Mouse (Mus musculus): ENCODE data around the gene Cct5. TPM values are rescaled to one million over a fixed set of nuclear protein-coding genes. Genes with fewer than 3 reads are reported as not detected.

Cct5 gene
- total and polyA plus RNA-seq, 3 experiments = 858 to 1,445 (median 883) TPM

GRCm38 (mm10) chr15:31586519-31586918 lies 15.1 kb downstream of the Cct5 start:
- no peaks in the 10 kb centered on the region for H3K27me3 ChIP-seq (replicated peaks)
- dilution Hi-C loops (cut with MboI; ENCODE audit: extremely low pct_ligation_motif_present, extremely low pct_unique_long_range_greater_than_20kb, low sequenced_read_pairs) = no loop called here
- H3K9me3 ChIP-seq (replicated peaks; ENCODE audit: low read length) = no peaks in the 10 kb centered on the region
- peaks cover 25 to 29% of the 10 kb centered on the region in 2 experiments for H3K36me3 ChIP-seq (replicated peaks in 1 of 2; ENCODE audit: control insufficient read depth in 1 of 2, insufficient read depth in 1 of 2, low read length in 1 of 2)
- in situ Hi-C loops (cut with MboI; ENCODE audit: low pct_ligation_motif_present, low pct_unique_long_range_greater_than_20kb, low sequenced_read_pairs) = loop anchor here (5.0 to 10.0 kb wide), 3 partner anchors 52 to 274 kb away; partner anchors contain the start of gene March6
- H3K27ac ChIP-seq (ENCODE audit: insufficient read depth, low read depth) = no peak overlapping the region
- H3K4me3 ChIP-seq (replicated peaks in 1 of 3; ENCODE audit: low read depth in 2 of 3, low read length in 2 of 3, poor library complexity in 1 of 3) = no peak overlapping the region
- peaks cover 10 to 25% of the 10 kb centered on the region in 2 experiments; a peak in 3 of 4 replicates for H3K4me1 ChIP-seq (ENCODE audit: control insufficient read depth in 1 of 2, insufficient read depth in 2 of 2)
- TF ChIP-seq CHD1 (IDR thresholded peaks at IDR 0.05; ENCODE audit: low read depth, low read length) (no peak), CTCF (conservative IDR thresholded peaks at IDR 0.05 in 1 of 2, IDR thresholded peaks at IDR 0.05 in 1 of 2; ENCODE audit: low read depth in 2 of 2, low read length in 2 of 2) (peak; percentile 97 to 99), MYC (IDR thresholded peaks at IDR 0.05; ENCODE audit: low read depth, low read length) (peak; percentile 53; the same call in 1 of the 2 replicates), NRF1 (IDR thresholded peaks at IDR 0.05; ENCODE audit: low read depth, low read length) (no peak), SMC3 (IDR thresholded peaks at IDR 0.05; ENCODE audit: low read depth, low read length) (peak; percentile 99), RAD21 (IDR thresholded peaks at IDR 0.05; ENCODE audit: low read depth, low read length) (peak; percentile 99), TCF12 (IDR thresholded peaks at IDR 0.05; ENCODE audit: low read depth, low read length) (no peak), HCFC1 (IDR thresholded peaks at IDR 0.05; ENCODE audit: low read depth, low read length) (no peak), ZC3H11A (IDR thresholded peaks at IDR 0.05; ENCODE audit: low read depth, low read length) (peak; percentile 84)
- DNase-seq (ENCODE audit: extremely low read depth) = peak; percentile 94
- no peaks in the 10 kb centered on the region for H3K79me2 ChIP-seq (replicated peaks; ENCODE audit: control insufficient read depth, extremely low read depth, insufficient read depth, poor library complexity, severe bottlenecking)
- no peak overlapping the region for H3K4me2 ChIP-seq (ENCODE audit: insufficient read depth, low read depth, poor library complexity, severe bottlenecking)
- H3K9ac ChIP-seq (ENCODE audit: insufficient read depth, low read depth) = no peak overlapping the region

- dilution Hi-C loops (cut with MboI; ENCODE audit: extremely low pct_ligation_motif_present, extremely low pct_unique_long_range_greater_than_20kb, low sequenced_read_pairs) = no loop called here
- TF ChIP-seq BHLHE40 (IDR thresholded peaks at IDR 0.05; ENCODE audit: low read depth, low read length) (no peak), MAFK (IDR thresholded peaks at IDR 0.05; ENCODE audit: insufficient replicate concordance, low read length) (no peak), ETS1 (conservative IDR thresholded peaks at IDR 0.05; ENCODE audit: low read depth, low read length) (no peak), GABPA (IDR thresholded peaks at IDR 0.05; ENCODE audit: insufficient replicate concordance, low read depth, low read length) (no peak), RAD21 (IDR thresholded peaks at IDR 0.05; ENCODE audit: low read depth, low read length) (no peak), CHD1 (IDR thresholded peaks at IDR 0.05; ENCODE audit: low read depth, low read length) (no peak), PAX5 (IDR thresholded peaks at IDR 0.05; ENCODE audit: low read length) (no peak), SMC3 (IDR thresholded peaks at IDR 0.05; ENCODE audit: low read depth, low read length) (no peak), ELF1 (IDR thresholded peaks at IDR 0.05; ENCODE audit: low read depth, low read length) (no peak), HCFC1 (IDR thresholded peaks at IDR 0.05; ENCODE audit: low read depth, low read length) (no peak), NRF1 (IDR thresholded peaks at IDR 0.05; ENCODE audit: low read depth, low read length) (no peak), EP300 (IDR thresholded peaks at IDR 0.05; ENCODE audit: low read length) (no peak), KAT2A (IDR thresholded peaks at IDR 0.05; ENCODE audit: insufficient replicate concordance, low read length) (no peak), CTCF (conservative IDR thresholded peaks at IDR 0.05 in 1 of 2, IDR thresholded peaks at IDR 0.05 in 1 of 2; ENCODE audit: low read depth in 2 of 2, low read length in 2 of 2) (no peak), MEF2A (IDR thresholded peaks at IDR 0.05; ENCODE audit: borderline replicate concordance, low read depth, low read length) (no peak), TBP (conservative IDR thresholded peaks at IDR 0.05; ENCODE audit: low read depth, low read length) (no peak), MAZ (IDR thresholded peaks at IDR 0.05; ENCODE audit: low read depth, low read length) (no peak), ZMIZ1 (IDR thresholded peaks at IDR 0.05; ENCODE audit: low read depth, low read length) (no peak)
- in situ Hi-C loops (cut with MboI; ENCODE audit: low pct_ligation_motif_present, low pct_unique_long_range_greater_than_20kb, low sequenced_read_pairs) = loop anchor here (5.0 to 10.0 kb wide), 3 partner anchors 51 to 274 kb away; partner anchors contain the start of gene March6
- no peaks in the 10 kb centered on the region for H3K9me3 ChIP-seq (replicated peaks; ENCODE audit: low read length)
- H3K4me1 ChIP-seq (ENCODE audit: control insufficient read depth in 1 of 2, insufficient read depth in 2 of 2) = peaks cover 10 to 25% of the 10 kb centered on the region in 2 experiments; a peak in 3 of 4 replicates
- H3K9ac ChIP-seq (ENCODE audit: insufficient read depth, low read depth) = no peak overlapping the region
- no peaks in the 10 kb centered on the region for H3K79me2 ChIP-seq (replicated peaks; ENCODE audit: control insufficient read depth, extremely low read depth, insufficient read depth, poor library complexity, severe bottlenecking)
- H3K4me3 ChIP-seq (replicated peaks in 1 of 3; ENCODE audit: low read depth in 2 of 3, low read length in 2 of 3, poor library complexity in 1 of 3) = no peak overlapping the region
- H3K27ac ChIP-seq (ENCODE audit: insufficient read depth, low read depth) = no peak overlapping the region
- H3K36me3 ChIP-seq (replicated peaks in 1 of 2; ENCODE audit: control insufficient read depth in 1 of 2, insufficient read depth in 1 of 2, low read length in 1 of 2) = peaks cover 21 to 25% of the 10 kb centered on the region in 2 experiments
- H3K4me2 ChIP-seq (ENCODE audit: insufficient read depth, low read depth, poor library complexity, severe bottlenecking) = no peak overlapping the region
- no peaks in the 10 kb centered on the region for H3K27me3 ChIP-seq (replicated peaks)
- DNase-seq (ENCODE audit: extremely low read depth) = no peak
Measured at GRCm38 (mm10) chr15:31586088-31586487, 15.5 kb downstream of the Cct5 start.

All from CH12.LX (cell line).